Mouse (Mus musculus): ENCODE data around the gene Rps19.

- no peak for TF ChIP-seq POLR2A (IDR thresholded peaks at IDR 0.05; ENCODE audit: insufficient read depth, low read length)
- no peak for TF ChIP-seq CTCF (IDR thresholded peaks at IDR 0.05; ENCODE audit: low read depth, low read length)
- no peak for TF ChIP-seq EP300 (IDR thresholded peaks at IDR 0.05; ENCODE audit: insufficient read depth, low read depth, low read length)
These were observed 28.3 kb downstream of the Rps19 start for GRCm38 (mm10) chr7:24912480-24912879.

All from ES-Bruce4 (cell line).